Mouse (Mus musculus) cerebral cortex, adult 2 months (tissue): ENCODE measurements around the gene Sox10.

Source experiments
- WGBS: fragments of 180-500 bp; shearing (Covaris S2); methylation state at CpG from one replicate; pipeline ENCODE4 v1.1.7; 2018; 5-methylcytosine and 5-hydroxymethylcytosine counted together

Sox10 gene

GRCm38 (mm10) chr15:79162301-79162700 is 2.7 kb downstream of the Sox10 start:
- WGBS: 59% methylated on average over 7 of the region's 7 CpGs

GRCm38 (mm10) chr15:79155572-79155971 is 9.5 kb downstream of the Sox10 start:
- 27% methylated on average over 3 of the region's 3 CpGs for WGBS

GRCm38 (mm10) chr15:79152709-79153108 is 12.3 kb downstream of the Sox10 start:
- WGBS: 71% methylated on average over 6 of the region's 6 CpGs

GRCm38 (mm10) chr15:79151881-79152280 is 13.2 kb downstream of the Sox10 start:
- 43% methylated on average over 8 of the region's 8 CpGs for WGBS

- WGBS: 51% methylated on average over 7 of the region's 7 CpGs
Observed at GRCm38 (mm10) chr15:79148533-79148932, 16.5 kb downstream of the Sox10 start.

- WGBS: 88% methylated on average over 7 of the region's 7 CpGs
Observed at GRCm38 (mm10) chr15:79145522-79145921, 19.5 kb downstream of the Sox10 start.

- WGBS: 72% methylated on average over 8 of the region's 8 CpGs
Observed at GRCm38 (mm10) chr15:79144021-79144420, 21.0 kb downstream of the Sox10 start.

- WGBS: 85% methylated on average over 12 of the region's 12 CpGs
Observed at GRCm38 (mm10) chr15:79143316-79143715, 21.7 kb downstream of the Sox10 start.

- WGBS: 2% methylated on average over 7 of the region's 7 CpGs
Observed at GRCm38 (mm10) chr15:79141566-79141917, 23.5 kb downstream of the Sox10 start.

GRCm38 (mm10) chr15:79140866-79141565 is 24.0 kb downstream of the Sox10 start, which contains the start of the genes Polr2f and 1700088E04Rik:
TSS of gene Polr2f (plus strand) at chr15:79141009.
TSS of gene 1700088E04Rik (minus strand) at chr15:79141253.
- WGBS: under 1% methylated on average over 57 of the region's 57 CpGs

GRCm38 (mm10) chr15:79139640-79140039 is 25.4 kb downstream of the Sox10 start:
- 59% methylated on average over 10 of the region's 10 CpGs for WGBS

- 57% methylated on average over 11 of the region's 11 CpGs for WGBS
Observed at GRCm38 (mm10) chr15:79135783-79136575, 29.1 kb downstream of the Sox10 start.

GRCm38 (mm10) chr15:79135332-79135731 is 29.7 kb downstream of the Sox10 start:
- WGBS: 75% methylated on average over 9 of the region's 9 CpGs

- WGBS: 88% methylated on average over 9 of the region's 9 CpGs
Observed at GRCm38 (mm10) chr15:79134496-79135270, 30.4 kb downstream of the Sox10 start.

- WGBS: 82% methylated on average over 6 of the region's 6 CpGs
Observed at GRCm38 (mm10) chr15:79133191-79133661, 31.8 kb downstream of the Sox10 start.

GRCm38 (mm10) chr15:79131442-79131841 is 33.6 kb downstream of the Sox10 start:
- 55% methylated on average over 7 of the region's 7 CpGs for WGBS

- WGBS: 77% methylated on average over 10 of the region's 10 CpGs
Observed at GRCm38 (mm10) chr15:79130782-79131181, 34.3 kb downstream of the Sox10 start.

- 81% methylated on average over 7 of the region's 7 CpGs for WGBS
Observed at GRCm38 (mm10) chr15:79129311-79129710, 35.7 kb downstream of the Sox10 start.

GRCm38 (mm10) chr15:79128208-79128607 is 36.8 kb downstream of the Sox10 start:
- WGBS: 95% methylated on average over 5 of the region's 5 CpGs

GRCm38 (mm10) chr15:79127101-79127500 is 37.9 kb downstream of the Sox10 start:
- 95% methylated on average over 12 of the region's 12 CpGs for WGBS

- WGBS: 76% methylated on average over 13 of the region's 13 CpGs
Observed at GRCm38 (mm10) chr15:79126217-79126932, 38.7 kb downstream of the Sox10 start.
